Mouse (Mus musculus) layer of hippocampus, adult 2 months (tissue): Measurements from ENCODE around the gene Csnk2a1. TPM values are rescaled to one million over a fixed set of nuclear protein-coding genes. Genes with fewer than 3 reads are reported as not detected.
A peak's percentile ranks its signal among the peaks of the same experiment; 100 is the strongest.

ENCODE experiments used
- DNase-seq, 2 experiments: peaks; one replicate each; pipeline ENCODE4 v3.0.0; 2022; ENCODE audit warnings: low spot score in 2 of 2
- H3K27ac ChIP-seq: fragments of 200-600 bp; 2 replicates; pipeline ENCODE4 v1.8.1; 2022
- H3K4me3 ChIP-seq: fragments of 200-600 bp; 2 replicates; pipeline ENCODE4 v1.8.1; 2022; ENCODE audit warnings: mild to moderate bottlenecking
- CTCF ChIP-seq: fragments of 200-600 bp; conservative IDR thresholded peaks from 2 replicates; pipeline ENCODE4 v1.8.1; 2022; ENCODE audit warnings: antibody characterized with exemption, mild to moderate bottlenecking, moderate library complexity
- total RNA-seq, 2 experiments: library from RNA; stranded (reverse); gene quantifications; 2 replicates each; pipeline ENCODE4 v1.2.3; 2021

Gene Csnk2a1
- total RNA-seq, 2 experiments from 2014 or later, result 95.3 to 97.7 TPM

GRCm38 (mm10) chr2:152321558-152321957, 94.9 kb downstream of the Csnk2a1 start:
- no peak for TF ChIP-seq CTCF
- no peak overlapping the region for H3K27ac ChIP-seq
- no peak overlapping the region for H3K4me3 ChIP-seq
- DNase-seq, result no peak

DNA sequence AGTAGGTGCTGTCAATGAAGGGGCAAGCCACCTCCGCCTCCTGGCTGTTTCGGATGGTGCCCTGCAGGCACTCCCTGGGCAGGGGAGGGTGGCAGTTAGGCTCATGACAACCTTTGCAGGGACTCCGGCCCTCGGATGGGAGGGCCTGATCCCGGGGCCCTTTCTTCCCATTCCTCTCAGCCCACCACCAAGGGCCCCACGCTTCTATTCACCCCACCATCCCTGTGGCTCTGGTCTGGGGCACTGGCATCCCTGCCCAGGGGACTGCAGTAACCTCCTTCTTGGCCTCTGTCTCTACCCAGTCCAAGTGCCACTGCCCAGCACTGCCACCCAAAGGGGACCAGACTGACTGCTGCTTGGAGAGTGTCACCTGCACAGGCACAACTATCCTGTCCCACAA, 95.6 kb downstream of the Csnk2a1 start:
- H3K27ac ChIP-seq, result no peak overlapping the region
- DNase-seq, result no peak
- no peak for TF ChIP-seq CTCF
- no peak overlapping the region for H3K4me3 ChIP-seq

DNA sequence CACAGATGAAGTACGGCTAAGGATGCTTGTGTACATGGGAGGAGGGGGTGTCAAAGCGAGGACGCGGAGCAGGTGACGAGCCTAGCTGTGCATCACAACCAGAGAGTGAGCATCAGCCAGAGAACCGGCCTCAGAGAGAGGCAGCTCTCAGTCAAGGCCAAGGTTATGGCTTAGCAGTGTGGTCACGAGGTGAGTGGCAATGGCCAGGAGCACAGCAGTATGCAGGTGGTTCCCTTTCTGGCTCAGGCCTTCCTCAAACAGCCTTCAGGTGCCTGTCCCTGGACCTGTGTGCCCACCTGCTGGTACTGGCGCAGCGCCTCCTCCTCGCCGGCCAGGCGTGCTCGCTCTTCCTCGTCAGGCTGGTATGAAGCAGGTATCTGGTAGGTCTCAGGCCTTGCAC, 97.3 kb downstream of the Csnk2a1 start:
- no peak for DNase-seq
- Histone ChIP-seq H3K4me3 (no peak overlapping the region), H3K27ac (no peak overlapping the region)
- no peak for TF ChIP-seq CTCF

- DNase-seq, result no peak
- no peak for TF ChIP-seq CTCF
- Histone ChIP-seq H3K4me3 (no peak overlapping the region), H3K27ac (no peak overlapping the region)
Observed at GRCm38 (mm10) chr2:152324842-152325241, 98.2 kb downstream of the Csnk2a1 start.

GRCm38 (mm10) chr2:152326157-152326556, 99.5 kb downstream of the Csnk2a1 start:
- TF ChIP-seq CTCF, result no peak
- no peak overlapping the region for H3K27ac ChIP-seq

GRCm38 (mm10) chr2:152326654-152327053, 100.0 kb downstream of the Csnk2a1 start:
- H3K4me3 ChIP-seq, result no peak overlapping the region
- no peak for TF ChIP-seq CTCF
- H3K27ac ChIP-seq, result no peak overlapping the region
- no peak for DNase-seq

More at GRCm38 (mm10) chr2:152326157-152326556, 99.5 kb downstream of the Csnk2a1 start:
- no peak overlapping the region for H3K4me3 ChIP-seq
- DNase-seq, result no peak

DNA sequence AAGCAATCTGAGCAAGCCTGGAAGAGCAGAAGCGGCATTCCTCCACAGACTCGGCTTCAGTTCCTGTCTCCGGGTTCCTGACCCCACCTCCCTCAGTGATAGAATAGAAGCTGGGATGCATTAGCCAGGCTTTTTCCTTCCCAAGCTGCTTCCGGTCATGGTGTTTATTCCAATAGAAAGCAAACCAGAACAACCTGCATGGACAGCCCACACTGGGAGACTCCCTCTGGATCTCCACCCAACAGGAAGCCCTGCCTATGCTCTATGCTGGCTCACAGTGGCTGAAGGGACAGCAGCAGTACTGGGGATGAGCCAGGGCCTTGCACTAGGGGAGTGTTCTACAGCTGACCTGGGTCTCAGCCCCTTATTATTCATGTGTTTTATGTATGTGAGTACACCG, 101.3 kb downstream of the Csnk2a1 start:
- Histone ChIP-seq H3K27ac (no peak overlapping the region), H3K4me3 (no peak overlapping the region)
- TF ChIP-seq CTCF, result no peak
- DNase-seq, result no peak

DNA sequence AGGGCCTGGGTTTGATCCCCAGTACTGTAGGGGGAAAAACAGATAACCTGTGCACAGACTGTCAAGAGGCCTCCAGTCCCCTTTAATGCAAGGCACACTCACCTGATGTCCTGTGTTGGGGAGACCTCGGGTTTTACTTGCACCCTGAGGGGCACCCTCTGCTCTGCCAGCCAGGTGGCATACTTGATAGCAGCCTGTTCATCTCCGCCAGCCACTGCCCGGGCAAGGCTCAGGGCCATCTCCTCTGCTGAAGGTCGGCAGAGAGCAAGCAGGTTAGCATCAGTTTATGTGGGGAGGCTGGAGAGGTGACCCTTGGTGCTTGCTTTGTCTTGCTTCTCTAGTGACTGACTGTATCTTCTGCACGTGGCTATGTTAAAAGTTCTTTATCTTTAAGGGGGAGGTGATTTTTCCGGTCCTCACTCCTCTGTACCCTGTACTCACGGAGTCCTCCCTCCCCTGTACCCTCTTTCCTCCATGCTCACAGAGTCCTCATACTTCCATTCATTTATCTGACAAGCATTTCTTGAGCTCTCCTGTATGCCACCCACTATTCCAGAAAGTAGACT, 104.3 kb downstream of the Csnk2a1 start:
- H3K27ac ChIP-seq, result no peak overlapping the region
- no peak for DNase-seq
- peak overlapping the region; percentile 98 for H3K4me3 ChIP-seq
- TF ChIP-seq CTCF, result no peak

Other genes with a start within 250 kb of the Csnk2a1 start
- gene Fam110a, start 246.6 kb upstream of the Csnk2a1 start, total RNA-seq, result 1 to 10 TPM; 7.8 to 8.0 TPM
- gene Slc52a3, start 230.3 kb upstream of the Csnk2a1 start, total RNA-seq, result 1 to 10 TPM; 2.8 to 2.9 TPM
- 10 to 100 TPM; 24.4 to 25.4 TPM for gene Scrt2, start 145.3 kb upstream of the Csnk2a1 start, total RNA-seq
- 10 to 100 TPM; 76.0 to 80.6 TPM for gene Srxn1, start 121.3 kb upstream of the Csnk2a1 start, total RNA-seq
- 1 to 10 TPM; 2.7 to 5.1 TPM for gene Tcf15, start 83.3 kb upstream of the Csnk2a1 start, total RNA-seq
- gene Tbc1d20, start 67.0 kb downstream of the Csnk2a1 start, total RNA-seq, result 10 to 100 TPM; 51.1 to 54.6 TPM
- gene Rbck1, start 105.8 kb downstream of the Csnk2a1 start, total RNA-seq, result 100 to 1,000 TPM; 103 to 125 TPM
- gene Trib3, start 117.2 kb downstream of the Csnk2a1 start, total RNA-seq, result under 1 TPM; 0.41 to 0.54 TPM
- 10 to 100 TPM; 66.3 to 83.0 TPM for gene Nrsn2, start 149.8 kb downstream of the Csnk2a1 start, total RNA-seq
- gene Sox12, start 171.2 kb downstream of the Csnk2a1 start, total RNA-seq, result 10 to 100 TPM; 16.5 to 19.5 TPM
- 10 to 100 TPM in 1 of 2 experiments, 1 to 10 TPM in 1; 9.9 to 10.1 TPM for gene Zcchc3, start 188.2 kb downstream of the Csnk2a1 start, total RNA-seq
- 1 to 10 TPM; 2.4 to 3.2 TPM for gene 6820408C15Rik, start 188.7 kb downstream of the Csnk2a1 start, total RNA-seq
- gene Defb23, start 237.8 kb downstream of the Csnk2a1 start, total RNA-seq, result not detected